Mouse (Mus musculus): ENCODE data around the gene Gm10134.
"Not testable (repeated sequence)": the region's sequence is repeated elsewhere in the genome, so short reads cannot be mapped to it uniquely, and the experiment has no call there.

The Gm10134 gene

GRCm38 (mm10) chr2:28506291-28506690 is 396 bp downstream of the Gm10134 start:
- no peak for DNase-seq

GRCm38 (mm10) chr2:28511600-28511999 is 5.7 kb downstream of the Gm10134 start:
- not testable (repeated sequence) for DNase-seq

GRCm38 (mm10) chr2:28512798-28513401 is 7.0 kb downstream of the Gm10134 start, which contains the start of gene Ralgds:
Gene Ralgds, plus strand, starts transcription at chr2:28513125.
- peak in 1 of 2 experiments; percentile 37 for DNase-seq

- DNase-seq = peak in 1 of 2 experiments; percentile 32
These were observed 7.8 kb downstream of the Gm10134 start for GRCm38 (mm10) chr2:28513431-28514370.

GRCm38 (mm10) chr2:28514489-28514888 is 8.6 kb downstream of the Gm10134 start:
- DNase-seq = peak in 1 of 2 experiments; percentile 64

- peak in 1 of 2 experiments; percentile 54 for DNase-seq
These were observed 11.5 kb downstream of the Gm10134 start for GRCm38 (mm10) chr2:28517206-28517909.

- peak in 1 of 2 experiments; percentile 35 for DNase-seq
These were observed 12.3 kb downstream of the Gm10134 start for GRCm38 (mm10) chr2:28518231-28518630.

- DNase-seq = no peak
These were observed 14.7 kb downstream of the Gm10134 start for GRCm38 (mm10) chr2:28520581-28520980.

GRCm38 (mm10) chr2:28521571-28522151 is 15.8 kb downstream of the Gm10134 start:
- DNase-seq = no peak

GRCm38 (mm10) chr2:28522166-28522565 is 16.3 kb downstream of the Gm10134 start:
- DNase-seq = no peak

GRCm38 (mm10) chr2:28523643-28524117 is 17.8 kb downstream of the Gm10134 start:
- DNase-seq = no peak

GRCm38 (mm10) chr2:28524406-28524805 is 18.5 kb downstream of the Gm10134 start:
- DNase-seq = no peak

GRCm38 (mm10) chr2:28525219-28525942 is 19.5 kb downstream of the Gm10134 start:
- no peak for DNase-seq

- DNase-seq = no peak
These were observed 20.3 kb downstream of the Gm10134 start for GRCm38 (mm10) chr2:28525943-28526876.

GRCm38 (mm10) chr2:28527436-28528353 is 21.8 kb downstream of the Gm10134 start:
- no peak for DNase-seq

- no peak for DNase-seq
These were observed 22.4 kb downstream of the Gm10134 start for GRCm38 (mm10) chr2:28528354-28528730.

- no peak for DNase-seq
These were observed 24.0 kb downstream of the Gm10134 start for GRCm38 (mm10) chr2:28529856-28530255.

- DNase-seq = no peak
These were observed 24.4 kb downstream of the Gm10134 start for GRCm38 (mm10) chr2:28530311-28530710.

GRCm38 (mm10) chr2:28532938-28533771 is 27.3 kb downstream of the Gm10134 start:
- DNase-seq = peak; percentile 48 to 63

Measured in thymus, adult 18-20 months (tissue).